Mouse (Mus musculus) midbrain, postnatal 0 days (tissue): ENCODE results near the gene Egfl8. TPM values are rescaled to one million over a fixed set of nuclear protein-coding genes. Genes with fewer than 3 reads are reported as not detected.
A peak's percentile ranks its signal among the peaks of the same experiment; 100 is the strongest.

Experiments
- ATAC-seq: fragments of 200-750 bp; cut with Nextera tagmentation; 2 replicates; pipeline ENCODE4 v1.8.0; 2017; ENCODE audit warnings: moderate number of reproducible peaks, mild to moderate bottlenecking, moderate TSS enrichment, moderate library complexity; ENCODE audit not compliant: low FRiP score
- DNase-seq: peaks from one replicate; pipeline ENCODE4 v3.0.0-alpha.2; 2015; ENCODE audit warnings: low spot score
- H3K27ac ChIP-seq: fragments of 300-500 bp; sonication (generic); 2 replicates; pipeline ENCODE4 v1.5.1; 2014; ENCODE audit warnings: low read depth, mild to moderate bottlenecking, low read length, mixed read lengths
- H3K27me3 ChIP-seq: fragments of 300-500 bp; sonication (generic); 2 replicates; pipeline ENCODE4 v1.6.1; 2014; ENCODE audit warnings: low read length, control low read depth, mixed read lengths; ENCODE audit not compliant: insufficient read depth
- H3K36me3 ChIP-seq: fragments of 300-500 bp; sonication (generic); 2 replicates; pipeline ENCODE4 v1.6.1; 2014; ENCODE audit warnings: low read length, control low read depth, mixed read lengths; ENCODE audit not compliant: insufficient read depth
- H3K4me1 ChIP-seq: fragments of 300-500 bp; sonication (generic); 2 replicates; pipeline ENCODE4 v1.6.1; 2014; ENCODE audit warnings: mild to moderate bottlenecking, control low read depth, antibody characterized with exemption, low read length, mixed read lengths; ENCODE audit not compliant: insufficient read depth
- H3K4me2 ChIP-seq: fragments of 300-500 bp; sonication (generic); 2 replicates; pipeline ENCODE4 v1.6.1; 2014; ENCODE audit warnings: low read depth, mild to moderate bottlenecking, low read length, mixed read lengths; ENCODE audit not compliant: poor library complexity, severe bottlenecking
- H3K4me3 ChIP-seq: fragments of 300-500 bp; sonication (generic); 2 replicates; pipeline ENCODE4 v1.5.1; 2014; ENCODE audit warnings: low read depth, mild to moderate bottlenecking, low read length, moderate library complexity
- H3K9ac ChIP-seq: fragments of 300-500 bp; sonication (generic); replicated peaks from 2 replicates; pipeline ENCODE4 v1.6.1; 2014; ENCODE audit warnings: mild to moderate bottlenecking, low read length, moderate library complexity, mixed read lengths; ENCODE audit not compliant: poor library complexity, severe bottlenecking
- H3K9me3 ChIP-seq: fragments of 300-500 bp; sonication (generic); 2 replicates; pipeline ENCODE4 v1.6.1; 2016; ENCODE audit warnings: low read length, control low read depth
- CTCF ChIP-seq: IDR thresholded peaks from 2 replicates; pipeline ENCODE4 v1.5.1; 2016; ENCODE audit warnings: antibody characterized with exemption, mild to moderate bottlenecking
- WGBS: fragments of 180-500 bp; shearing (Covaris S2); extraction: QIAGEN DNeasy Blood & Tissue Kit; methylation state at CpG from one replicate; pipeline ENCODE4 v1.1.7; 2014; 5-methylcytosine and 5-hydroxymethylcytosine counted together
- polyA plus RNA-seq: library from polyadenylated mRNA; unstranded; fragments of >200 nt; fragmentation: Nextera tagmentation; extraction: Ambion mirVana; gene quantifications from 2 replicates; pipeline ENCODE4 v1.2.1, GENCODE M21; 2015
- total RNA-seq: library from RNA; depleted of rRNA; stranded (reverse); fragments of >200 nt; gene quantifications from 2 replicates; pipeline ENCODE4 v1.2.3, GENCODE M21; 2014

Egfl8 gene
- total and polyA plus RNA-seq, 2 experiments from 2014 or later: 4.9 to 6.0 TPM

- Histone ChIP-seq H3K9ac (peak overlapping the region; percentile 79), H3K27me3 (no peaks in the 10 kb centered on the region), H3K4me1 (peaks cover 27% of the 10 kb centered on the region), H3K4me2 (peak overlapping the region; percentile 65), H3K36me3 (no peaks in the 10 kb centered on the region), H3K4me3 (peak overlapping the region; percentile 71), H3K9me3 (no peaks in the 10 kb centered on the region), H3K27ac (peak overlapping the region; percentile 99)
- peak; percentile 94 for DNase-seq
- no peak for TF ChIP-seq CTCF
- peak; percentile 79 for ATAC-seq
- WGBS: under 1% methylated on average over 36 of the region's 38 CpGs
Observed at GRCm38 (mm10) chr17:34586796-34587422, 28.9 kb downstream of the Egfl8 start.

GRCm38 (mm10) chr17:34585877-34586771 lies 29.6 kb downstream of the Egfl8 start:
- Histone ChIP-seq H3K9me3 (no peaks in the 10 kb centered on the region), H3K4me1 (peaks cover 22% of the 10 kb centered on the region), H3K4me2 (peak overlapping the region; percentile 65), H3K9ac (peak overlapping the region; percentile 79), H3K36me3 (no peaks in the 10 kb centered on the region), H3K4me3 (peak overlapping the region; percentile 71), H3K27ac (peak overlapping the region; percentile 99), H3K27me3 (no peaks in the 10 kb centered on the region)
- no peak for TF ChIP-seq CTCF
- ATAC-seq (peak; percentile 18; the same call in 1 of the 2 replicates), DNase-seq (peak; percentile 41)
- WGBS: 12% methylated on average over 32 of the region's 32 CpGs

DNA sequence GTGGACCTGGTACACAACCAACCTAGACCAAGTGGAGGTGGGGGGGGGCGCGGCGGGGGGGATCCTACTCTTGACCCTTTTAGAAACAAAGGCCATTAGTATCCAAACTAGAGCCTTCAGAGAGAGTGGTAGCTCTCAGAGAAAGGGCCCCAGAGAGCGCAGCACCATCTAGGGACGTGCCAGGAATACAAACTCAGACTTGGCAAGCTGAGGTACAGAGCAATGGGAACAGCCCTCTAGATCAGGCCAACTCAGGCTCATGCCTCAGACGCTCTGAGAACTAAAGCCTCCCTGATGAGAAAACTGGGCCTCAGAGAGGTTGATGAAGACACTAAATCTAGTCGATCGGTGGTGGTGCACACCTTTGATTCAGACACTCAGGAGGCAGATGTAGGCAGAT lies 30.6 kb downstream of the Egfl8 start:
- Histone ChIP-seq H3K9me3 (no peaks in the 10 kb centered on the region), H3K4me2 (no peak overlapping the region), H3K27me3 (no peaks in the 10 kb centered on the region), H3K9ac (no peak overlapping the region), H3K36me3 (no peaks in the 10 kb centered on the region), H3K27ac (peak overlapping the region; percentile 99; the same call in 1 of the 2 replicates), H3K4me1 (peaks cover 17% of the 10 kb centered on the region; the same call in 1 of the 2 replicates), H3K4me3 (no peak overlapping the region)
- no peak for TF ChIP-seq CTCF
- ATAC-seq (no peak), DNase-seq (peak; percentile 22)
- 93% methylated on average over 8 of the region's 8 CpGs for WGBS

DNA sequence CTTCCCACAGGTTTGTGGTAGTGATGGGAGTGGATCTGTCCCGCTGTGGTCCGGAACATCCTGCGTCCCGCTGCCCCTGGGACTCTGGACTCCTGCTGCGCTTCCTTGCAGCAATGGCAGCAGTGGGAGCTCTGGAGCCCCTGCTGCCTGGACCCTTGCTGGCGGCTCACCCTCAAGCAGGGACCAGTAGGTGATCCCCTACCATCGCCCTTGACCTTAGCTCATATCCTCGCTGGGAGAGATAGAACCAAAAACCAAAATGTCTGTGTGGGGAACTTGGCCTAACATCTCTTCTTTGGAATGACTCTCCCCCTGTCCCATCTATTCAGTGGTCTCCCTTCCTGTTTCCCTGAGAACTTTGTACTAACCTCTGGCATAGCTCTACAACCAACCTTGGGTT lies 32.0 kb downstream of the Egfl8 start:
- no peak for ATAC-seq
- Histone ChIP-seq H3K27me3 (no peaks in the 10 kb centered on the region), H3K36me3 (no peaks in the 10 kb centered on the region), H3K4me2 (no peak overlapping the region), H3K9me3 (no peaks in the 10 kb centered on the region), H3K4me1 (peaks cover 17% of the 10 kb centered on the region; the same call in 1 of the 2 replicates), H3K4me3 (no peak overlapping the region), H3K27ac (no peak overlapping the region), H3K9ac (no peak overlapping the region)
- DNase-seq: no peak
- no peak for TF ChIP-seq CTCF
- 81% methylated on average over 5 of the region's 8 CpGs for WGBS

- H3K4me3 ChIP-seq: no peak overlapping the region
- no peak overlapping the region for H3K9ac ChIP-seq
- DNase-seq: peak; percentile 30
- no peak overlapping the region for H3K4me2 ChIP-seq
- no peaks in the 10 kb centered on the region for H3K9me3 ChIP-seq
- no peak for TF ChIP-seq CTCF
- peaks cover 16% of the 10 kb centered on the region; the same call in 1 of the 2 replicates for H3K4me1 ChIP-seq
- WGBS: 70% methylated on average over 7 of the region's 7 CpGs
- H3K27ac ChIP-seq: no peak overlapping the region
- H3K36me3 ChIP-seq: no peaks in the 10 kb centered on the region
- no peak for ATAC-seq
- no peaks in the 10 kb centered on the region for H3K27me3 ChIP-seq
Observed at GRCm38 (mm10) chr17:34583397-34583796, 32.4 kb downstream of the Egfl8 start.

- 92% methylated on average over 12 of the region's 12 CpGs for WGBS
- ATAC-seq: no peak
- Histone ChIP-seq H3K4me3 (no peak overlapping the region), H3K4me2 (no peak overlapping the region), H3K9ac (no peak overlapping the region), H3K27me3 (no peaks in the 10 kb centered on the region), H3K36me3 (no peaks in the 10 kb centered on the region), H3K27ac (no peak overlapping the region), H3K4me1 (peaks cover 10% of the 10 kb centered on the region; the same call in 1 of the 2 replicates), H3K9me3 (no peaks in the 10 kb centered on the region)
- no peak for DNase-seq
- TF ChIP-seq CTCF: no peak
Observed at GRCm38 (mm10) chr17:34582528-34582927, 33.2 kb downstream of the Egfl8 start.
